Mouse (Mus musculus) MEL (cell line): ENCODE measurements around the gene Ncoa6. TPM values are rescaled to one million over a fixed set of nuclear protein-coding genes. Genes with fewer than 3 reads are reported as not detected.

ENCODE experiments used
- DNase-seq: peaks from one replicate; pipeline ENCODE4 v3.0.0; 2011; ENCODE audit warnings: low read depth, low spot score
- H3K27ac ChIP-seq: 2 replicates; pipeline ENCODE4 v1.5.1; 2012; ENCODE audit warnings: low read depth, mild to moderate bottlenecking, control low read depth, low read length, moderate library complexity; ENCODE audit not compliant: control insufficient read depth
- H3K27me3 ChIP-seq, 2 experiments: fragments of 150-350 bp in 1 of 2; sonication (generic) in 1 of 2; 2 replicates each; pipeline ENCODE4 v1.6.1; 2012; ENCODE audit warnings: low read length in 2 of 2, mild to moderate bottlenecking in 2 of 2, improper control_type of control experiment in 1 of 2, moderate library complexity in 1 of 2; ENCODE audit not compliant: insufficient read depth in 2 of 2, control insufficient read depth in 1 of 2
- H3K36me3 ChIP-seq, 2 experiments: 2 replicates each; pipeline ENCODE4 v1.6.1; 2012 to 2014; ENCODE audit warnings: low read length in 2 of 2, improper control_type of control experiment in 1 of 2, inconsistent platforms in 1 of 2, mild to moderate bottlenecking in 1 of 2; ENCODE audit not compliant: insufficient read depth in 2 of 2, control insufficient read depth in 1 of 2
- H3K4me1 ChIP-seq, 2 experiments: fragments of 150-350 bp in 1 of 2; sonication (generic) in 1 of 2; 2 replicates each; pipeline ENCODE4 v1.6.1; 2012; ENCODE audit warnings: low read length in 2 of 2, improper control_type of control experiment in 1 of 2, mild to moderate bottlenecking in 1 of 2; ENCODE audit not compliant: insufficient read depth in 2 of 2, control insufficient read depth in 1 of 2
- H3K4me3 ChIP-seq, 2 experiments: fragments of 150-350 bp in 1 of 2; sonication (generic) in 1 of 2; 2 replicates each; pipeline ENCODE4 v1.5.1; 2012; ENCODE audit warnings: low read depth in 2 of 2, low read length in 2 of 2, mild to moderate bottlenecking in 2 of 2, moderate library complexity in 2 of 2, control low read depth in 1 of 2, improper control_type of control experiment in 1 of 2; ENCODE audit not compliant: control insufficient read depth in 1 of 2, insufficient read depth in 1 of 2
- H3K79me2 ChIP-seq: 2 replicates; pipeline ENCODE4 v1.6.1; 2012; ENCODE audit warnings: mild to moderate bottlenecking, low read length, moderate library complexity; ENCODE audit not compliant: control insufficient read depth, poor library complexity, insufficient read depth
- H3K9ac ChIP-seq: 2 replicates; pipeline ENCODE4 v1.6.1; 2012; ENCODE audit warnings: low read depth, mild to moderate bottlenecking, control low read depth, low read length, moderate library complexity; ENCODE audit not compliant: control insufficient read depth, poor library complexity, severe bottlenecking
- H3K9me3 ChIP-seq: fragments of 150-350 bp; sonication (generic); replicated peaks from 2 replicates; pipeline ENCODE4 v1.6.1; 2012; ENCODE audit warnings: mild to moderate bottlenecking, low read length, improper control_type of control experiment, moderate library complexity; ENCODE audit not compliant: insufficient read depth
- BHLHE40 ChIP-seq: IDR thresholded peaks from 2 replicates; pipeline ENCODE4 v1.6.1; 2012; ENCODE audit warnings: low read depth, mild to moderate bottlenecking, inconsistent platforms, low read length, improper control_type of control experiment, borderline replicate concordance
- CHD1 ChIP-seq: IDR thresholded peaks from 2 replicates; pipeline ENCODE4 v1.6.1; 2012; ENCODE audit warnings: low read depth, mild to moderate bottlenecking, inconsistent platforms, low read length, improper control_type of control experiment
- ELF1 ChIP-seq: IDR thresholded peaks from 2 replicates; pipeline ENCODE4 v1.6.1; 2014; ENCODE audit warnings: low read depth, mild to moderate bottlenecking, inconsistent platforms, low read length, improper control_type of control experiment, moderate library complexity
- ETS1 ChIP-seq: IDR thresholded peaks from 2 replicates; pipeline ENCODE4 v1.6.1; 2012; ENCODE audit warnings: low read depth, mild to moderate bottlenecking, inconsistent platforms, low read length, improper control_type of control experiment, moderate library complexity
- GABPA ChIP-seq: IDR thresholded peaks from 2 replicates; pipeline ENCODE4 v1.6.1; 2012; ENCODE audit warnings: low read depth, mild to moderate bottlenecking, inconsistent platforms, low read length, improper control_type of control experiment, moderate library complexity
- GATA1 ChIP-seq: IDR thresholded peaks from 2 replicates; pipeline ENCODE4 v1.6.1; 2011; ENCODE audit warnings: low read depth, low read length, improper control_type of control experiment
- HCFC1 ChIP-seq: IDR thresholded peaks from 2 replicates; pipeline ENCODE4 v1.6.1; 2012; ENCODE audit warnings: low read depth, mild to moderate bottlenecking, inconsistent platforms, low read length, improper control_type of control experiment, moderate library complexity
- JUND ChIP-seq: IDR thresholded peaks from 2 replicates; pipeline ENCODE4 v1.6.1; 2011; ENCODE audit warnings: low read depth, mild to moderate bottlenecking, improper control_type of control experiment, low read length
- MAFK ChIP-seq: IDR thresholded peaks from 2 replicates; pipeline ENCODE4 v1.6.1; 2011; ENCODE audit warnings: low read depth, mild to moderate bottlenecking, low read length, improper control_type of control experiment, borderline replicate concordance
- MAX ChIP-seq: IDR thresholded peaks from 2 replicates; pipeline ENCODE4 v1.6.1; 2011; ENCODE audit warnings: low read length, improper control_type of control experiment
- MAZ ChIP-seq: IDR thresholded peaks from 2 replicates; pipeline ENCODE4 v1.6.1; 2012; ENCODE audit warnings: low read depth, mild to moderate bottlenecking, inconsistent platforms, low read length, improper control_type of control experiment
- MEF2A ChIP-seq: IDR thresholded peaks from 2 replicates; pipeline ENCODE4 v1.6.1; 2014; ENCODE audit warnings: low read depth, mild to moderate bottlenecking, inconsistent platforms, low read length, improper control_type of control experiment; ENCODE audit not compliant: poor library complexity, insufficient replicate concordance, severe bottlenecking; ENCODE audit errors: extremely low read depth
- MXI1 ChIP-seq: IDR thresholded peaks from 2 replicates; pipeline ENCODE4 v1.6.1; 2011; ENCODE audit warnings: mild to moderate bottlenecking, low read depth, low read length, improper control_type of control experiment
- MYC ChIP-seq: IDR thresholded peaks from 2 replicates; pipeline ENCODE4 v1.6.1; 2011; ENCODE audit warnings: low read depth, mild to moderate bottlenecking, low read length, improper control_type of control experiment, moderate library complexity
- NELFE ChIP-seq: IDR thresholded peaks from 2 replicates; pipeline ENCODE4 v1.6.1; 2011; ENCODE audit warnings: low read depth, low read length, improper control_type of control experiment
- NRF1 ChIP-seq: IDR thresholded peaks from 2 replicates; pipeline ENCODE4 v1.6.1; 2014; ENCODE audit warnings: low read depth, mild to moderate bottlenecking, inconsistent platforms, low read length, improper control_type of control experiment, moderate library complexity; ENCODE audit not compliant: poor library complexity, insufficient read depth, severe bottlenecking
- POLR2A ChIP-seq, 2 experiments: IDR thresholded peaks; 2 replicates each; pipeline ENCODE4 v1.6.1; 2011 to 2012; ENCODE audit warnings: low read length in 2 of 2, mild to moderate bottlenecking in 2 of 2, control low read depth in 1 of 2, improper control_type of control experiment in 1 of 2, low read depth in 1 of 2, moderate library complexity in 1 of 2; ENCODE audit not compliant: control insufficient read depth in 1 of 2, insufficient read depth in 1 of 2, poor library complexity in 1 of 2
- POLR2AphosphoS2 ChIP-seq: IDR thresholded peaks from 2 replicates; pipeline ENCODE4 v1.6.1; 2011; ENCODE audit warnings: low read length, improper control_type of control experiment
- SIN3A ChIP-seq: IDR thresholded peaks from 2 replicates; pipeline ENCODE4 v1.6.1; 2012; ENCODE audit warnings: low read length, improper control_type of control experiment, inconsistent platforms
- SMC3 ChIP-seq: IDR thresholded peaks from 2 replicates; pipeline ENCODE4 v1.6.1; 2011; ENCODE audit warnings: low read depth, low read length, improper control_type of control experiment
- TAL1 ChIP-seq: IDR thresholded peaks from 2 replicates; pipeline ENCODE4 v1.6.1; 2012; ENCODE audit warnings: mild to moderate bottlenecking, inconsistent platforms, low read length, moderate library complexity, mixed read lengths
- UBTF ChIP-seq: IDR thresholded peaks from 2 replicates; pipeline ENCODE4 v1.6.1; 2012; ENCODE audit warnings: low read depth, mild to moderate bottlenecking, inconsistent platforms, low read length, improper control_type of control experiment, moderate library complexity, borderline replicate concordance; ENCODE audit not compliant: insufficient read depth
- USF1 ChIP-seq: IDR thresholded peaks from 2 replicates; pipeline ENCODE4 v1.6.1; 2014; ENCODE audit warnings: low read depth, mild to moderate bottlenecking, inconsistent platforms, low read length, improper control_type of control experiment, moderate library complexity
- ZMIZ1 ChIP-seq: IDR thresholded peaks from 2 replicates; pipeline ENCODE4 v1.6.1; 2012; ENCODE audit warnings: low read depth, mild to moderate bottlenecking, inconsistent platforms, low read length, improper control_type of control experiment, moderate library complexity
- polyA plus RNA-seq, 2 experiments: library from polyadenylated mRNA; stranded (reverse) in 1 of 2; unstranded in 1 of 2; fragments of >175 nt in 1 of 2; fragments of >200 nt in 1 of 2; gene quantifications; 2 replicates each; pipeline versions ENCODE4 v1.2.1 to v1.2.4; 2012; ENCODE audit warnings: low replicate concordance in 2 of 2, low read depth in 1 of 2; ENCODE audit not compliant: insufficient read length in 2 of 2, insufficient read depth in 1 of 2, missing spikeins in 1 of 2
- total RNA-seq: library from RNA; depleted of rRNA; stranded (reverse); fragments of 300-350 nt; gene quantifications from 2 replicates; pipeline ENCODE4 v1.2.3, GENCODE M21; 2012

The Ncoa6 gene
- total and polyA plus RNA-seq, 3 experiments: 4.0 to 29.7 TPM; not detected in 1

GRCm38 (mm10) chr2:155505811-155506210 lies 32.1 kb upstream of the Ncoa6 start:
- H3K4me1 ChIP-seq: no peaks in the 10 kb centered on the region
- H3K27ac ChIP-seq: no peak overlapping the region
- no peaks in the 10 kb centered on the region for H3K9me3 ChIP-seq
- H3K27me3 ChIP-seq: peaks cover 0 to 1% of the 10 kb centered on the region in 2 experiments; a peak in 2 of 4 replicates
- H3K36me3 ChIP-seq: no peaks in the 10 kb centered on the region
- H3K9ac ChIP-seq: no peak overlapping the region
- DNase-seq: no peak
- H3K4me3 ChIP-seq: no peak overlapping the region
- H3K79me2 ChIP-seq: no peaks in the 10 kb centered on the region
- TF ChIP-seq HCFC1 (no peak), CHD1 (no peak), UBTF (no peak), ETS1 (no peak), NRF1 (no peak), MAFK (no peak), ELF1 (no peak), BHLHE40 (no peak), USF1 (no peak), MEF2A (no peak), GABPA (no peak), GATA1 (no peak), MXI1 (no peak)

GRCm38 (mm10) chr2:155504440-155505355 lies 31.0 kb upstream of the Ncoa6 start:
- Histone ChIP-seq H3K4me1 (no peaks in the 10 kb centered on the region), H3K79me2 (no peaks in the 10 kb centered on the region), H3K9me3 (no peaks in the 10 kb centered on the region), H3K4me3 (no peak overlapping the region), H3K9ac (no peak overlapping the region), H3K36me3 (no peaks in the 10 kb centered on the region), H3K27me3 (peaks cover 0 to 1% of the 10 kb centered on the region in 2 experiments; a peak in 2 of 4 replicates), H3K27ac (no peak overlapping the region)
- DNase-seq: no peak
- TF ChIP-seq SIN3A: no peak
- TF ChIP-seq MAX: no peak
- no peak for TF ChIP-seq SMC3
- TF ChIP-seq MXI1: no peak
- TF ChIP-seq NRF1: no peak
- TF ChIP-seq POLR2AphosphoS2: no peak
- no peak for TF ChIP-seq JUND
- TF ChIP-seq MAZ: no peak
- no peak for TF ChIP-seq TAL1
- no peak for TF ChIP-seq ZMIZ1
- no peak for TF ChIP-seq NELFE
- TF ChIP-seq POLR2A (IDR thresholded peaks at IDR 0.05; ENCODE audit: control insufficient read depth in 1 of 2, insufficient read depth in 1 of 2, low read depth in 1 of 2, low read length in 2 of 2, poor library complexity in 1 of 2): no peak
- TF ChIP-seq BHLHE40: no peak
- no peak for TF ChIP-seq MYC
- TF ChIP-seq MEF2A: no peak
- no peak for TF ChIP-seq GATA1
- no peak for TF ChIP-seq UBTF
- no peak for TF ChIP-seq MAFK
- no peak for TF ChIP-seq ELF1
- no peak for TF ChIP-seq CHD1
- TF ChIP-seq, all 39 proteins: peak for 0
